Mouse (Mus musculus): ENCODE results near the gene Thsd4. TPM values are rescaled to one million over a fixed set of nuclear protein-coding genes. Genes with fewer than 3 reads are reported as not detected.
"Not testable (repeated sequence)": the region's sequence is repeated elsewhere in the genome, so short reads cannot be mapped to it uniquely, and the experiment has no call there.

Thsd4 gene
- polyA plus RNA-seq, 1 experiment from 2014 or later, result 31.6 TPM

DNA sequence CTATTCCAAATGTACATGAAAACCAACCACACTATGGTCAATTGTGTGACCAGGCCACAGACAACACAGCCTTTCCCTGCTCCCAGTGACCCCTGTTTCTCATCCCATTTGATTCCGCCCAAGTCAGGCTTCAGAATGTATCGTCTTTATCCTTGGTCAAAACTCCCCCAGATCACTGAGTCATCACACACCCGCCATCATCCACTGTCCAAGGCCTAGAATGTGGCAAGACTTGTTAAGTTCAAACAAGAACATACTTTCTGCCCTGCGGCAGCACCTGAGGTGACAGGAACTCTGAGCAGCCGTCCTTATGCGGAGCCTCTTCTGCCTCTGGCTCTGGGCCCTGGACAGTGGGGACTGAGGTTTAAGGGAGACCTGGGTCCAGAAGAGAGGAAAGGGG is 339.5 kb downstream of the Thsd4 start:
- Histone ChIP-seq H3K9me3 (no peaks in the 10 kb centered on the region), H3K36me3 (no peaks in the 10 kb centered on the region), H3K4me1 (peaks cover 4% of the 10 kb centered on the region; the same call in 1 of the 2 replicates), H3K4me2 (no peak overlapping the region), H3K27ac (no peak overlapping the region), H3K9ac (no peak overlapping the region), H3K4me3 (no peak overlapping the region), H3K27me3 (no peaks in the 10 kb centered on the region)
- WGBS, result 87% methylated on average over 6 of the region's 6 CpGs
- ATAC-seq (ENCODE audit: insufficient number of reproducible peaks, low FRiP score, low TSS enrichment, low read depth), result no peak

DNA sequence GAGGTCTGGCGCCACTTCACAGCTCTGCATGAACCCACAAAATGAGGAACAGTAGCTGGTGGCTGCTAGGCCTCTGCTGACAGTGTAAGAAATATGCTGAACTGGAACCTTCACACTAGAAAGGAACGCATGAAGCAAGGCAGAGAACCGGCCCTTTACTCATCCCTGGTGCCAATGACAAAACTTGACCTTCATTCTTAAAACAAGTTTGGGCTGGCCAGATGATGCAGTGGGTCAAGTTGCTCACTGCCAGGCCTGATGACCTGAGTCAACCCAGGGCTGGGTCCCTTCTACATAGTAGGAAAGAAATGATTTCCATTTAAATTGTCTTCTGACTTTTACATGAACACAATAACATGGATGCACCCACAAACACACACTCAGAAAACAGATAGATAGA is 340.9 kb downstream of the Thsd4 start:
- H3K27ac ChIP-seq, result no peak overlapping the region
- no peaks in the 10 kb centered on the region for H3K36me3 ChIP-seq
- WGBS, result 89% methylated on average over 3 of the region's 3 CpGs
- peaks cover 4% of the 10 kb centered on the region; the same call in 1 of the 2 replicates for H3K4me1 ChIP-seq
- no peak overlapping the region for H3K4me2 ChIP-seq
- no peak overlapping the region for H3K9ac ChIP-seq
- ATAC-seq (ENCODE audit: insufficient number of reproducible peaks, low FRiP score, low TSS enrichment, low read depth), result no peak
- H3K9me3 ChIP-seq, result no peaks in the 10 kb centered on the region
- no peak overlapping the region for H3K4me3 ChIP-seq
- no peaks in the 10 kb centered on the region for H3K27me3 ChIP-seq

DNA sequence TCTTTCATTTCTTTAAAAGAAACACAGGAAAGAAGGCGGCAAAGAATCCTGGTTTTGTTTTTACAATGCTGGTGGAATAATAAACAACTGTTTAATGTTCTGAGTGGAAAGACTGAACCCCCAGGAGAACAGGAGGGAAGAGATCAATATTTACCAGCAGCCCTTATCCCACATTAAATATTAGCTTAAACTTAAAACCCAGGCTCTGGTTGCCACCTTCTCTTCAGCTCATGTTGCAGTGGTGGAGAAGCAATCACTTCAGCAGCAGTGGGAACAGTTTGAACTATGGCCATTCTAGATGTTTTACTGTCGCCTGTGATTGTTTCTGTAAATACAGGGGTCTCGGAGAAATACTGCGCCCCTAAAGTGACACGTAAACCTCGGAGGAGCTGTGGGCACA is 341.7 kb downstream of the Thsd4 start:
- no peak overlapping the region for H3K27ac ChIP-seq
- WGBS, result 54% methylated on average over 6 of the region's 6 CpGs
- no peaks in the 10 kb centered on the region for H3K9me3 ChIP-seq
- H3K4me2 ChIP-seq, result no peak overlapping the region
- H3K9ac ChIP-seq, result no peak overlapping the region
- H3K4me3 ChIP-seq, result no peak overlapping the region
- no peaks in the 10 kb centered on the region for H3K36me3 ChIP-seq
- peaks cover 4% of the 10 kb centered on the region; the same call in 1 of the 2 replicates for H3K4me1 ChIP-seq
- no peaks in the 10 kb centered on the region for H3K27me3 ChIP-seq
- no peak for ATAC-seq (ENCODE audit: insufficient number of reproducible peaks, low FRiP score, low TSS enrichment, low read depth)

DNA sequence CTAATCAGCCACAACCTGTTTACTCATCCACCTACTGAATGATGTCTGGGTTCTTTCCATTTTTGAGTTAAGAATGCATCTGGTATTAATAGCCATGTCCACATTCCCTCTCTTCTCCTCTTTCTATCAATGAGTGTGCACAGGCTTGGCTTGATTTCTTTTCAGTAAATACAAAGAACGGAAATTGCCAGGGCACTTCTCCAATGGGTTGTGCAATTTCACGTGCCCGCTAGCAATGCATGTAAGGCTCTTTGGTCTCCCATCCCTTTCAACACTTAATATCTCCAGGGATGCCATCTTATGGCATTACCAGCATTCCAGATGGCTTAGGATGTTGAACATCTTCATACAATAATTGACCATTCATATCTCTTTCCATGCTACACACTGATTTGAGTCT is 345.5 kb downstream of the Thsd4 start:
- no peak overlapping the region for H3K9ac ChIP-seq
- WGBS, result 77% methylated on average over 3 of the region's 3 CpGs
- no peak overlapping the region for H3K27ac ChIP-seq
- no peak overlapping the region for H3K4me2 ChIP-seq
- peaks cover 8% of the 10 kb centered on the region; the same call in 1 of the 2 replicates for H3K4me1 ChIP-seq
- no peaks in the 10 kb centered on the region for H3K27me3 ChIP-seq
- no peaks in the 10 kb centered on the region for H3K9me3 ChIP-seq
- H3K4me3 ChIP-seq, result no peak overlapping the region
- no peak for ATAC-seq (ENCODE audit: insufficient number of reproducible peaks, low FRiP score, low TSS enrichment, low read depth)
- H3K36me3 ChIP-seq, result no peaks in the 10 kb centered on the region

DNA sequence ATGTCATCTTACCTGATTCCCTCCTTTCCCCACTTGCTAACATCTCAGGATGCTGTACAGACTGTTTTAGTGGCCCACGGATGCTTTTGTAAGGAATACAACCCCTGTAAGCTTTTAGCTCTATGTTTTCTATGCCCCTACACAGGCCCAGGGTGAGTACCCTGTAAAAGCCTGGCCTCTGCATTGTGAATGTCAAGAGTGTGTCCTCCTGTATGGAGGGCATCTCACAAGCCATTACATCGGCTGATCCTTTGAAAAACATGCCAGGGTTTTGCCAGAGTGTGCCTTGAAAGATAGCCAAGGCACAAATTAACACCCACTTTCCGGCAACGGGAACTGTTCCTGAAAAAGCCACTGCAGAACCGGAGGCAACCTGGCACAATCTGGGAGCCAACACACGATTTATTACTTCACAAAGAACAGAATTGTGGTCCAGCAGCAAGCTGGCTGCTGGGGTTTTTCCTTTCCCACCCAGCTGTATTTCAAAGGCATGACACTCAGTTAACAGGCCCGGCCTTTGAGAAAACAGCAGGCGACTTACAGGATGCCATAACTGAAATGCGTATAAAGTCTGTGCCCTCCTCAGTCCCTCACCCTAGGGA is 349.3 kb downstream of the Thsd4 start:
- H3K27ac ChIP-seq, result peak overlapping the region; percentile 14; the same call in 1 of the 2 replicates
- H3K4me3 ChIP-seq; H3K4me1 ChIP-seq; ATAC-seq (ENCODE audit: insufficient number of reproducible peaks, low FRiP score, low TSS enrichment, low read depth); H3K9ac ChIP-seq; H3K9me3 ChIP-seq; H3K4me2 ChIP-seq; H3K36me3 ChIP-seq; H3K27me3 ChIP-seq: not testable (repeated sequence)
- WGBS, result 24% methylated on average over 9 of the region's 9 CpGs

DNA sequence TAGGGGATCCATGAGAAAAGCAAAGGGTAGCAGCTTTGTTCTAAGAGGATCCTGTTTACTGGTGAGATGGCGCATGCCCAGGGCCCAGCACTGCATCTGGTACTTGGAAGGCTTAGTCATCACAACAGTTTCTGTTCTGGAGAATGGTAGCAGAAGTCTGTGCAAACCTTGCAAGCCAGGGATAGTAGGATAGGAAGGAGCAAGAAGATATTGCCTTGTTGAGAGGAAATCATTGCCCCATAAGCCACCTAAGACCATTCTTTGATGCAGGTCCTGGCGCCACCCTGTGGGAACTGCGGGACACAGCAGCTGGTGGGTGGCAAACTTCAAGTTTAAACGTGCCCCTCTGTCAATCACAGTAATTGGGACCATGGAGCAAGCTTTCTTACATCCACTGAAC is 354.9 kb downstream of the Thsd4 start:
- no peak overlapping the region for H3K4me2 ChIP-seq
- ATAC-seq (ENCODE audit: insufficient number of reproducible peaks, low FRiP score, low TSS enrichment, low read depth), result no peak
- H3K9me3 ChIP-seq, result no peaks in the 10 kb centered on the region
- no peak overlapping the region for H3K9ac ChIP-seq
- 66% methylated on average over 4 of the region's 4 CpGs for WGBS
- H3K27me3 ChIP-seq, result no peaks in the 10 kb centered on the region
- H3K27ac ChIP-seq, result no peak overlapping the region
- H3K4me1 ChIP-seq, result peaks cover 5% of the 10 kb centered on the region; the same call in 1 of the 2 replicates
- no peaks in the 10 kb centered on the region for H3K36me3 ChIP-seq
- no peak overlapping the region for H3K4me3 ChIP-seq

DNA sequence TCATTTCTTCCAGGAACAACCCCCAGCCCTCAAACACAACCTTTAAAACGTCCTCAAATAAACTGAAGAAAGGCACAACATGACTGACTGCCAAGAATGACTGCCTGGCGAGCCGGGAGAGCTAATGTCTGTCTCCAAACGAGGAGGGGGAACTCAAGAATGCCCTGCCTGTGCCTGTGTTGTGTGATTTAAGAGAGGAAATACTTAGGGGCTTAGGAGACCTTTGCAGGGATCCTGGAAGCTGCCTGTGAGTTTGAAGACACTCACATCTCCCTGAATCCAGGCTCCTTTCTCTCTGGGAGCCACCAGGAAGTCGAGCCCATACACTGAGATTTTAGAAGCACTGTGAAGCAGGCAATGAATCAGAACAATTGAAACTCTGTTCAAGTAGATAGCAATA is 361.0 kb downstream of the Thsd4 start:
- Histone ChIP-seq H3K9ac (no peak overlapping the region), H3K36me3 (no peaks in the 10 kb centered on the region), H3K27me3 (no peaks in the 10 kb centered on the region), H3K4me3 (no peak overlapping the region), H3K4me1 (peaks cover 15% of the 10 kb centered on the region), H3K27ac (peak overlapping the region; percentile 14; the same call in 1 of the 2 replicates), H3K9me3 (no peaks in the 10 kb centered on the region), H3K4me2 (no peak overlapping the region)
- 9% methylated on average over 5 of the region's 5 CpGs for WGBS
- no peak for ATAC-seq (ENCODE audit: insufficient number of reproducible peaks, low FRiP score, low TSS enrichment, low read depth)

DNA sequence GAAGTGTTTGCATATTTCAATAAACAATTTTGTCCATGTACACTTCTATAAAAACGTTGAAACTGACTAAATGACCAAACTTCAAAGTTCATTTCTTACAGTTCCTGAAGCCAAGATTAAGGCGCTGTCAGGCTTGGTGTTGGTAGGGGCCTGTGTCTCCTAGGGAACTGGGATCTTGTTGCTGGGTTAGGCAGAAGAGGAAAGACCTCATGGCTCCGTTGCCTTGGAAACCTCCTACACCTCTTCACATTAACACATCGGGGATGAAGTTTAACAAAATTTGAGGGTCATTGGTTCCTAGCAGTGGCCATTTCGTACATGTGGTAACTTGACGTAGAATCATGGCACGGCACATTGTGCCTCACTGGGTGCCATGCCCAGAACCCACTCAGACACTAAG is 361.7 kb downstream of the Thsd4 start:
- Histone ChIP-seq H3K36me3 (no peaks in the 10 kb centered on the region), H3K9me3 (no peaks in the 10 kb centered on the region)

DNA sequence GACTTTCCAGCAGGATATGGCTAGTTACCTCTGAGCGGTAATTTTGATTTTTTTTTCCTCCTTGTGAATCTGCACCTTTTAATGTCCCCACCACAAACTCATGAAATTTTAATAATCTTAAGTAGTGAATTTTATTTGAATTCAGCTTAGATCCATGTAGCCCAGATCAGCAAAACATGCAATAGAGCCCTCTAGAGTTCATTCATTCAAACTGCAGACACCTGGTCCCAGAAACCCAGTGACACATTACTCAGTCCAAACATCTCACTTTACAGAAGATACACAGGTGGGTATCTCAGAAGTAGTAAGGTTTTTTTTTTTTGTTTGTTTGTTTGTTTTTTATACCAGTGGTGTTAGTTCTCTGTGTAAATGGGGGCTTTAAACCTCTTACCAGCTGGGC is 368.9 kb downstream of the Thsd4 start:
- H3K27me3 ChIP-seq, result no peaks in the 10 kb centered on the region
- H3K27ac ChIP-seq, result no peak overlapping the region
- ATAC-seq (ENCODE audit: insufficient number of reproducible peaks, low FRiP score, low TSS enrichment, low read depth), result no peak
- no peak overlapping the region for H3K9ac ChIP-seq
- no peaks in the 10 kb centered on the region for H3K9me3 ChIP-seq
- no peak overlapping the region for H3K4me2 ChIP-seq
- no peaks in the 10 kb centered on the region for H3K4me1 ChIP-seq
- no peaks in the 10 kb centered on the region for H3K36me3 ChIP-seq
- 67% methylated on average over 1 of the region's 1 CpGs for WGBS
- no peak overlapping the region for H3K4me3 ChIP-seq

More for the DNA sequence above, 361.7 kb downstream of the Thsd4 start:
- no peak overlapping the region for H3K4me2 ChIP-seq
- ATAC-seq (ENCODE audit: insufficient number of reproducible peaks, low FRiP score, low TSS enrichment, low read depth), result no peak
- H3K27ac ChIP-seq, result no peak overlapping the region
- WGBS, result 77% methylated on average over 7 of the region's 7 CpGs
- no peak overlapping the region for H3K9ac ChIP-seq
- peaks cover 15% of the 10 kb centered on the region for H3K4me1 ChIP-seq
- no peaks in the 10 kb centered on the region for H3K27me3 ChIP-seq
- no peak overlapping the region for H3K4me3 ChIP-seq

DNA sequence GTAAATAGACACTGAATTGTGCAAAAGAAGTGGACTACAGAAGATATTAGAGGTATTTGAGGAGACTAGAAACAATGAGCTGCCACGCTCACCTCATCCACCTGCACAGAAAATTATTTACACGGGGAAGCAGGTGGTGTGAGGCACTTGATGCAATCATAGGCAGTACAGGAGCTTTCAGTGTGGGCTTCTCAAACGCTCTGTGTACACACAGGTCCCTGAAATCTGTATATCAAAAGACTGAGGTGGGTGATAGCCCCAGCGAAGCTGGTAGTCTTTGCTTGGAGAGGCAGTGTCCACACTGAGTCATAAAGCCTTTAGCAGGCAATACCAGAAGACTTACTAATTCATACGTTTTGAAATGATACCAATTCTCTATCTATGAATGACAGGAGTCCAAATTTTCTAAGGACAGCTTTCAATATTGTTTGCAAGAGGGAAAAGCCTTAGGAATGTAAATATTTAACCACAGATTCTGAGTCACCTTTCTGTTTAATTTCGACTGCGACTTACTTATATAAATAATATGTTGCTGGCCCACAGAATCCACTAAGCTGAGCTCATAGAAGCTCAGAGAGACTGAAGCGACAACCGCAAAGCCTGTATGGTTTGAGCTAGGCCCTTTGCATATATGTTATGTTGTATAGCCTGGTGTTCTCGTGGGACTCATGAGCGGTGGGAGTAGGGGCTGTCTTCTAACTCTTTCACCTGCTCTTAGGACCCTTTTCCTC is 369.8 kb downstream of the Thsd4 start:
- WGBS, result 89% methylated on average over 11 of the region's 11 CpGs
- Histone ChIP-seq H3K36me3 (no peaks in the 10 kb centered on the region), H3K4me1 (no peaks in the 10 kb centered on the region), H3K27ac (no peak overlapping the region), H3K4me2 (no peak overlapping the region), H3K4me3 (no peak overlapping the region), H3K27me3 (no peaks in the 10 kb centered on the region), H3K9me3 (no peaks in the 10 kb centered on the region), H3K9ac (no peak overlapping the region)
- no peak for ATAC-seq (ENCODE audit: insufficient number of reproducible peaks, low FRiP score, low TSS enrichment, low read depth)

DNA sequence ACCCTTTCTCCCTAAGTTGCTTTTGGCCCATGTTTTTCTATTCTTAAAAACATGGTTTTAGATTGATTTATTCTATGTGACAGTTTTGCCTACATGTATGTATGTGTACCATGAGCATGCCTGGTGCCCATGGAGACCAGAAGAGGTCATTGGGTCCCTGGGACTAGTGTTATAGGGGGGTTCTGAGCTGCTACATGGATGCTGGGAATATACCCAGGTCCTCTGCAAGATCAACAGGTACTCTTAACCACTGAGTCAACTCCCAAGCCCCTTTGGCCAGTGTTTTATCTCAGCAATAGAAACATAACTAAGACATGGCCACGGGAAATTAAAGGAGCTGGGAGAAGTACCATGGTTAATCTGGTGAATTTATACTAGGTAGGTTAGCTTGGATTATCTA is 371.3 kb downstream of the Thsd4 start:
- Histone ChIP-seq H3K4me1 (no peaks in the 10 kb centered on the region), H3K4me2 (no peak overlapping the region)

DNA sequence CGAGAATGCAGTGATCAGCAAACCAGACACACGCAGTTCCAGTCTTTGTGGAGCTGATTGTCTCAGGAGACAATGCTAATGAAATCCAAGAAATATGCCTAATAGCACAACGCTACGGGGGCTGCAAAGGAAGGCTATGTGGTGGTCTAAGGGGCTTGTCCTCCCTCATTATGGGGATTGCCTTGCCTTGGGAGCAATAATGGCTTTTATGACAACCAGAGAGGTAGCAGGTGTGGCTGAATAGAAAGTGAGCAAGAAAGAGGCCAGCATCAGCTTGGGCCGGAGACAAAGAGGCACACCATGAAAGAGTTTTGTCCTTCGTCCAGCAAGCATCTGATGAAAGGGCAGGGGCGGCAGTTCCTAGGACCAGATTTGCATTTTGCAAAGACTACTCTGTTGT is 372.9 kb downstream of the Thsd4 start:
- Histone ChIP-seq H3K9ac (no peak overlapping the region), H3K4me3 (no peak overlapping the region), H3K27ac (no peak overlapping the region), H3K27me3 (no peaks in the 10 kb centered on the region), H3K4me2 (no peak overlapping the region), H3K9me3 (no peaks in the 10 kb centered on the region), H3K4me1 (no peaks in the 10 kb centered on the region), H3K36me3 (no peaks in the 10 kb centered on the region)
- ATAC-seq (ENCODE audit: insufficient number of reproducible peaks, low FRiP score, low TSS enrichment, low read depth), result no peak
- 53% methylated on average over 7 of the region's 7 CpGs for WGBS

More for the DNA sequence above, 371.3 kb downstream of the Thsd4 start:
- Histone ChIP-seq H3K9ac (no peak overlapping the region), H3K9me3 (no peaks in the 10 kb centered on the region), H3K27ac (no peak overlapping the region), H3K36me3 (no peaks in the 10 kb centered on the region), H3K4me3 (no peak overlapping the region), H3K27me3 (no peaks in the 10 kb centered on the region)
- 82% methylated on average over 1 of the region's 1 CpGs for WGBS
- ATAC-seq (ENCODE audit: insufficient number of reproducible peaks, low FRiP score, low TSS enrichment, low read depth), result no peak
